Mouse (Mus musculus) forebrain, embryonic 15.5 days (tissue): ENCODE data around the gene Gm21764. TPM values are rescaled to one million over a fixed set of nuclear protein-coding genes. Genes with fewer than 3 reads are reported as not detected.
"Not testable (repeated sequence)": the region's sequence is repeated elsewhere in the genome, so short reads cannot be mapped to it uniquely, and the experiment has no call there.

ENCODE experiments used
- ATAC-seq: fragments of 200-750 bp; cut with Nextera tagmentation; replicated peaks from 2 replicates; pipeline ENCODE4 v1.8.0; 2017; ENCODE audit warnings: mild to moderate bottlenecking, moderate TSS enrichment, moderate library complexity
- H3K27ac ChIP-seq: fragments of 300-500 bp; sonication (generic); replicated peaks from 2 replicates; pipeline ENCODE4 v1.5.1; 2015; ENCODE audit warnings: mild to moderate bottlenecking, inconsistent platforms
- H3K27me3 ChIP-seq: fragments of 300-500 bp; sonication (generic); 2 replicates; pipeline ENCODE4 v1.6.1; 2015; ENCODE audit warnings: inconsistent platforms
- H3K36me3 ChIP-seq: fragments of 300-500 bp; sonication (generic); 2 replicates; pipeline ENCODE4 v1.6.1; 2015; ENCODE audit warnings: mild to moderate bottlenecking, inconsistent platforms
- H3K4me1 ChIP-seq: fragments of 300-500 bp; sonication (generic); 2 replicates; pipeline ENCODE4 v1.6.1; 2015; ENCODE audit warnings: inconsistent platforms
- H3K4me2 ChIP-seq: fragments of 300-500 bp; sonication (generic); replicated peaks from 2 replicates; pipeline ENCODE4 v1.6.1; 2015; ENCODE audit warnings: mild to moderate bottlenecking, inconsistent platforms
- H3K4me3 ChIP-seq: fragments of 300-500 bp; sonication (generic); 2 replicates; pipeline ENCODE4 v1.5.1; 2015; ENCODE audit warnings: mild to moderate bottlenecking, inconsistent platforms
- H3K9ac ChIP-seq: fragments of 300-500 bp; sonication (generic); replicated peaks from 2 replicates; pipeline ENCODE4 v1.6.1; 2015; ENCODE audit warnings: mild to moderate bottlenecking, inconsistent platforms
- H3K9me3 ChIP-seq: fragments of 300-500 bp; sonication (generic); 2 replicates; pipeline ENCODE4 v1.6.1; 2016; ENCODE audit warnings: inconsistent platforms
- WGBS: fragments of 180-500 bp; shearing (Covaris S2); methylation state at CpG from one replicate; pipeline ENCODE4 v1.1.7; 2015; ENCODE audit warnings: mixed read lengths; 5-methylcytosine and 5-hydroxymethylcytosine counted together
- polyA plus RNA-seq: library from polyadenylated mRNA; unstranded; fragments of >200 nt; fragmentation: Nextera tagmentation; extraction: Ambion mirVana; gene quantifications from 2 replicates; pipeline ENCODE4 v1.2.1, GENCODE M21; 2015

Gene Gm21764
- polyA plus RNA-seq: not detected in 2 replicates

GRCm38 (mm10) chrY:18061712-18062111 is at the start of gene Gm21764:
Gene Gm21764, minus strand, starts transcription at chrY:18061812.
- not testable (repeated sequence) for H3K36me3 ChIP-seq, H3K4me2 ChIP-seq, H3K27me3 ChIP-seq, H3K4me1 ChIP-seq, H3K9ac ChIP-seq, ATAC-seq, H3K4me3 ChIP-seq, H3K9me3 ChIP-seq, H3K27ac ChIP-seq
- no CpG with 5 or more reads among the region's 3 CpGs for whole genome bisulfite sequencing

- not testable (repeated sequence) for H3K27me3 ChIP-seq, H3K4me1 ChIP-seq, H3K9ac ChIP-seq, ATAC-seq, H3K4me2 ChIP-seq, H3K9me3 ChIP-seq, H3K4me3 ChIP-seq, H3K36me3 ChIP-seq, H3K27ac ChIP-seq
These were observed 27.2 kb upstream of the Gm21764 start, which contains the start of gene Ssty1 for GRCm38 (mm10) chrY:18088816-18089215. Gene Ssty1, plus strand, starts transcription at chrY:18089116.

Other genes starting within 250 kb of the Gm21764 start
- not detected in 2 replicates for gene Gm21904, start 215.5 kb downstream of the Gm21764 start, polyA plus RNA-seq
- gene Gm20772, start 187.1 kb downstream of the Gm21764 start, polyA plus RNA-seq: not detected in 2 replicates
- not detected in 2 replicates for gene Gm20831, start 187.1 kb downstream of the Gm21764 start, polyA plus RNA-seq
- gene Srsy, start 124.5 kb downstream of the Gm21764 start, polyA plus RNA-seq: not detected in 2 replicates
- not detected in 2 replicates for gene Ssty1, start 27.3 kb upstream of the Gm21764 start, polyA plus RNA-seq